Mouse (Mus musculus): ENCODE results near the gene 1190007I07Rik. TPM values are rescaled to one million over a fixed set of nuclear protein-coding genes. Genes with fewer than 3 reads are reported as not detected.

1190007I07Rik gene
- 36.9 and 38.6 TPM in 2 replicates for polyA plus RNA-seq (2016; fragmentation: Nextera tagmentation; extraction: Ambion mirVana)

GRCm38 (mm10) chr10:82622671-82623552 is at the start of gene 1190007I07Rik:
TSS of gene 1190007I07Rik (minus strand) at chr10:82623228.
- H3K27ac ChIP-seq (replicated peaks) = peak within 1 kb of the TSS; percentile 93
- peaks cover 20% of the 10 kb centered on the region for H3K36me3 ChIP-seq (replicated peaks)
- no peaks in the 10 kb centered on the region for H3K27me3 ChIP-seq (replicated peaks; ENCODE audit: low read depth, poor library complexity, severe bottlenecking)
- H3K4me1 ChIP-seq = peaks cover 7% of the 10 kb centered on the region
- WGBS = under 1% methylated on average over 61 of the region's 61 CpGs
- H3K4me3 ChIP-seq = peak within 1 kb of the TSS; percentile 76
- H3K9me3 ChIP-seq = no peaks in the 10 kb centered on the region
- DNase-seq (ENCODE audit: low spot score) = peak; percentile 95

- WGBS = 81% methylated on average over 6 of the region's 6 CpGs
These were observed 47.2 kb upstream of the 1190007I07Rik start for GRCm38 (mm10) chr10:82670205-82670604.

DNA sequence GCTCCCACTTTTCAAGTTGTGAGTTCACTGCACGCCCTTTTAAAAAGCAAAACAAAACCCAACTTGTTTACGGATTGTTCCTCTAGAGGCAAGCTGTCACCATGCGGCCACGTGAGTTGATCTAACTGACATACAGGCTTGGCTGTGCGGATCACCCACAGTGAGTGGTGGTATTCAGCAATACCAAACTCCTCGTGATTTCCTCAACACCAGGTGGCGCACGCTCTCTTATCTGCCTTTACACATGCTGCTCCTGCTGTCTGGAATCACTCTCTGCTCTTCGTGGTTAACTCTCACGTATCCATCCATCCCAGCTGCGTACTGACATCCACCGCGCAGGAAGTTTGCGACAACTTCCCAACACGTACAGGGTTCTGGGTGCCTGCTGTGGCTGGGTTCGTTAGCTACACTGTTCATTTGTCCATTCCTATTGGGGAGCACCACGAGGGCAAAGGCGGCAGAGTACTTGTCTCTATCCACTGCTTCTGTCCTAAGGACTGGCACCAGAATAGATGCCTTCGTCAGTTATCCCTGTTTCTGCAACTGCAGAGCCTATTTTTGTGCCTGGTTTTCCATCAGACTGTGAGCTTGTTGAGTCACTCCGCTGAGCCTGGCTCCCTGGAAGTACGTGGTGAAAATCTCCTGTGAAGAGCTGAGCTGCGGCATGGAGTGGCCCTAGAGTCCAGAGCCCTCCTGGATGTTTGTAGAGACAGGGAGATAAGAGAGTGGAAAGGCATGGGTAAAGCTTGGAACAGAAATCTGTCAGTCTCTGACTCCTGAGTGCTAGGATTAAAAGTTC is 43.6 kb upstream of the 1190007I07Rik start:
- H3K36me3 ChIP-seq (replicated peaks) = no peaks in the 10 kb centered on the region
- no peaks in the 10 kb centered on the region for H3K9me3 ChIP-seq
- peaks cover 7% of the 10 kb centered on the region for H3K4me1 ChIP-seq
- DNase-seq (ENCODE audit: low spot score) = peak; percentile 88
- WGBS = 24% methylated on average over 22 of the region's 22 CpGs
- H3K27me3 ChIP-seq (replicated peaks; ENCODE audit: low read depth, poor library complexity, severe bottlenecking) = no peaks in the 10 kb centered on the region
- H3K4me3 ChIP-seq = peak overlapping the region; percentile 38
- no peak overlapping the region for H3K27ac ChIP-seq (replicated peaks)

More at GRCm38 (mm10) chr10:82670205-82670604, 47.2 kb upstream of the 1190007I07Rik start:
- no peaks in the 10 kb centered on the region for H3K27me3 ChIP-seq (replicated peaks; ENCODE audit: low read depth, poor library complexity, severe bottlenecking)
- H3K4me3 ChIP-seq = no peak overlapping the region
- H3K27ac ChIP-seq (replicated peaks) = no peak overlapping the region
- no peaks in the 10 kb centered on the region for H3K36me3 ChIP-seq (replicated peaks)
- no peaks in the 10 kb centered on the region for H3K9me3 ChIP-seq
- H3K4me1 ChIP-seq = peaks cover 7% of the 10 kb centered on the region
- no peak for DNase-seq (ENCODE audit: low spot score)

DNA sequence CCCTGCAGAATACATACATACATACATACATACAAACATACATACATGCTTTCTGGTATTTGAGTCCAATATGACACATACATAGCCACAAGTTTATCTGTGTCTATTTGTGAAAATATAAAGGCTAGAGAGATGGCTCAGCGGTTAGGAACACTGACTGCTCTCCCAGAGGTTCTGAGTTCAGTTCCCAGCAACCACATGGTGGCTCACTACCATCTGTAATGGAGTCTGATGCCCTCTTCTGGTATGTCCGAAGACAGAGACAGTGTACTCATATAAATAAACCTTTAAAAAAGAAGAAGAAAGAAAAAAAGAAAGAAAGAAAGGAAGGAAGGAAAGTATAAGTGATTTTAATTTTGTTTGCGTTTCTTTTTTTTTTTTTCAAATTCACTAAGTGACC is 42.9 kb upstream of the 1190007I07Rik start:
- H3K27ac ChIP-seq (replicated peaks) = no peak overlapping the region
- peaks cover 7% of the 10 kb centered on the region for H3K4me1 ChIP-seq
- no peak overlapping the region for H3K4me3 ChIP-seq
- H3K27me3 ChIP-seq (replicated peaks; ENCODE audit: low read depth, poor library complexity, severe bottlenecking) = no peaks in the 10 kb centered on the region
- 70% methylated on average over 3 of the region's 3 CpGs for WGBS
- no peaks in the 10 kb centered on the region for H3K36me3 ChIP-seq (replicated peaks)
- H3K9me3 ChIP-seq = no peaks in the 10 kb centered on the region
- no peak for DNase-seq (ENCODE audit: low spot score)

- 90% methylated on average over 2 of the region's 2 CpGs for WGBS
- DNase-seq (ENCODE audit: low spot score) = no peak
- Histone ChIP-seq H3K36me3 (replicated peaks) (no peaks in the 10 kb centered on the region), H3K27ac (replicated peaks) (no peak overlapping the region), H3K4me3 (no peak overlapping the region), H3K4me1 (peaks cover 7% of the 10 kb centered on the region), H3K9me3 (no peaks in the 10 kb centered on the region), H3K27me3 (replicated peaks; ENCODE audit: low read depth, poor library complexity, severe bottlenecking) (no peaks in the 10 kb centered on the region)
These were observed 40.3 kb upstream of the 1190007I07Rik start for GRCm38 (mm10) chr10:82663289-82663688.

- no peak overlapping the region for H3K4me3 ChIP-seq
- H3K9me3 ChIP-seq = no peaks in the 10 kb centered on the region
- H3K4me1 ChIP-seq = peaks cover 7% of the 10 kb centered on the region
- DNase-seq (ENCODE audit: low spot score) = no peak
- H3K27me3 ChIP-seq (replicated peaks; ENCODE audit: low read depth, poor library complexity, severe bottlenecking) = no peaks in the 10 kb centered on the region
- H3K36me3 ChIP-seq (replicated peaks) = no peaks in the 10 kb centered on the region
- no peak overlapping the region for H3K27ac ChIP-seq (replicated peaks)
- 86% methylated on average over 14 of the region's 14 CpGs for WGBS
These were observed 39.4 kb upstream of the 1190007I07Rik start for GRCm38 (mm10) chr10:82662267-82662990.

- H3K4me3 ChIP-seq = no peak overlapping the region
- no peaks in the 10 kb centered on the region for H3K36me3 ChIP-seq (replicated peaks)
- 88% methylated on average over 8 of the region's 8 CpGs for WGBS
- peaks cover 6% of the 10 kb centered on the region for H3K4me1 ChIP-seq
- no peaks in the 10 kb centered on the region for H3K9me3 ChIP-seq
- no peaks in the 10 kb centered on the region for H3K27me3 ChIP-seq (replicated peaks; ENCODE audit: low read depth, poor library complexity, severe bottlenecking)
- H3K27ac ChIP-seq (replicated peaks) = no peak overlapping the region
- DNase-seq (ENCODE audit: low spot score) = no peak
These were observed 38.8 kb upstream of the 1190007I07Rik start for GRCm38 (mm10) chr10:82661820-82662219.

DNA sequence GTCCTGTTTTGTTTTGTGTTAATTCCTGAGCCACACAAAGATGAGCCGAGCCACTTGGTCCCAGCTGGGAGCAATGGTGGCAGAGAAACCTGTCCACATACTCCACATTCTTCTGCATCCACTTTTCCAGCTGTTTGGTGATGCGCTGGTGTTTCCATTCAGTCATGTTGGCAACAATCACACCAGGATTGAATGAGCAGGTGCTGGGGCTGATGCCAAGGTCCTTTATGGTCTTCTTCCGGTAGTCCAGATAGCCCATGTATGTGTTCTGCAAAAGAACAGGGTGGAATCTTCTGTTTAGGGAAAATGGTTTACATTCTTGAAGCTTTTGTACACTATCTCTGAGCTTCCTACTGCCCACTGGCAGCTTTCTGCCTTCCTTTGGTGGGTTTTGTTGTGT is 31.6 kb upstream of the 1190007I07Rik start:
- H3K36me3 ChIP-seq (replicated peaks) = peaks cover 29% of the 10 kb centered on the region
- H3K9me3 ChIP-seq = no peaks in the 10 kb centered on the region
- no peak overlapping the region for H3K27ac ChIP-seq (replicated peaks)
- DNase-seq (ENCODE audit: low spot score) = no peak
- H3K4me1 ChIP-seq = no peaks in the 10 kb centered on the region
- H3K27me3 ChIP-seq (replicated peaks; ENCODE audit: low read depth, poor library complexity, severe bottlenecking) = no peaks in the 10 kb centered on the region
- 88% methylated on average over 3 of the region's 3 CpGs for WGBS
- H3K4me3 ChIP-seq = no peak overlapping the region

GRCm38 (mm10) chr10:82652625-82653024 is 29.6 kb upstream of the 1190007I07Rik start:
- no peak overlapping the region for H3K27ac ChIP-seq (replicated peaks)

DNA sequence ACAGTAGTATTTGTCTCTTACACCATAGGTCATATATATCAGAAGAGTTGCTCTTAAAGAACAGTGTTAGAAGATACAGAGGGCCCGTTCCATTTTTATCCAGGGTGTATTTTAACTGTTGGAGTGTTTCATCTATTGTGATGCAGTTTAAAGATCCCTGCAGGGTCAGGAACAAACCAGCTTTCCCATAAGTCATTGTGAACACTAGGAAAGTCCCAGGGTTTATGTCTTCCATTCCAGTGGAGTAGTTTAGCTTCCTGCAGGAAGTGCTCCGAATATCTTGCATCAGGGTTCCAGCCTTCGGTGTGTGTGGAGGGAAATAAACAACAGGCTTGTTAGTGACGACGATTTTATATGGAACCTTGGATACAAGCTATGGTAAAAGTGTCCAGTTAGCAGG is 28.2 kb upstream of the 1190007I07Rik start:
- no peaks in the 10 kb centered on the region for H3K4me1 ChIP-seq
- H3K27ac ChIP-seq (replicated peaks) = no peak overlapping the region
- H3K9me3 ChIP-seq = no peaks in the 10 kb centered on the region
- no peak overlapping the region for H3K4me3 ChIP-seq
- H3K27me3 ChIP-seq (replicated peaks; ENCODE audit: low read depth, poor library complexity, severe bottlenecking) = no peaks in the 10 kb centered on the region
- WGBS = 94% methylated on average over 5 of the region's 5 CpGs
- no peak for DNase-seq (ENCODE audit: low spot score)
- peaks cover 51% of the 10 kb centered on the region for H3K36me3 ChIP-seq (replicated peaks)

More at GRCm38 (mm10) chr10:82652625-82653024, 29.6 kb upstream of the 1190007I07Rik start:
- H3K36me3 ChIP-seq (replicated peaks) = peaks cover 37% of the 10 kb centered on the region
- DNase-seq (ENCODE audit: low spot score) = no peak
- no peaks in the 10 kb centered on the region for H3K4me1 ChIP-seq
- H3K9me3 ChIP-seq = no peaks in the 10 kb centered on the region
- no peaks in the 10 kb centered on the region for H3K27me3 ChIP-seq (replicated peaks; ENCODE audit: low read depth, poor library complexity, severe bottlenecking)
- 71% methylated on average over 5 of the region's 5 CpGs for WGBS
- no peak overlapping the region for H3K4me3 ChIP-seq

DNA sequence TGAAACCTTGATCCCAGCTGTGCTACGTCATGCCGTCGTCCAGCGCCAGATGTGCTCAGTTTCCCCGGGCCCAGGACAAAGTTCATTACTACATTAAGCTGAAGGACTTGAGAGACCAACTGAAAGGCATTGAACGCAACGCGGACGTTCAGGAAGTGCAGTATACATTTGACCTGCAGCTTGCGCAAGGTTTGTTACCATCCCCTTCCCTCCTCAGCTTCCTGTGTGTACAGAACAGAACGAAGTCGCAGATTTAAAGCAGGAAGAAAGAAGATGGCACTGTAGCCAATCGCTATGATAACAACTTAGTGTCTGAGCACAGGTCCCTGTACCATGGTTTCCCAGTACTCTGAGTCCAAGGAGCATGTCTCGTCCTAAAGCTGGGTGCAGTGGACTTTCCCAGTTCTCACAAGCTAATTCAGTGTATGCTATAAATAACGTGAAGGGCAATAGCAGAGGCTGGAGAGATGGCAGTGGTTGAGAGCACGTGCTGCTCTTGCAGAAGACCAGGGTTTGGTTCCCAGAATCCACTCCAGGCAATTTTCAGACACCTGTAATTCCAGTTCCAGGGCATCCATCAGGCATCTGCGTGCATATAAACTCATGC is 24.3 kb upstream of the 1190007I07Rik start:
- Histone ChIP-seq H3K27ac (replicated peaks) (no peak overlapping the region), H3K36me3 (replicated peaks) (peaks cover 84% of the 10 kb centered on the region), H3K4me1 (no peaks in the 10 kb centered on the region), H3K4me3 (no peak overlapping the region), H3K9me3 (no peaks in the 10 kb centered on the region), H3K27me3 (replicated peaks; ENCODE audit: low read depth, poor library complexity, severe bottlenecking) (no peaks in the 10 kb centered on the region)
- DNase-seq (ENCODE audit: low spot score) = no peak
- 93% methylated on average over 17 of the region's 17 CpGs for WGBS

DNA sequence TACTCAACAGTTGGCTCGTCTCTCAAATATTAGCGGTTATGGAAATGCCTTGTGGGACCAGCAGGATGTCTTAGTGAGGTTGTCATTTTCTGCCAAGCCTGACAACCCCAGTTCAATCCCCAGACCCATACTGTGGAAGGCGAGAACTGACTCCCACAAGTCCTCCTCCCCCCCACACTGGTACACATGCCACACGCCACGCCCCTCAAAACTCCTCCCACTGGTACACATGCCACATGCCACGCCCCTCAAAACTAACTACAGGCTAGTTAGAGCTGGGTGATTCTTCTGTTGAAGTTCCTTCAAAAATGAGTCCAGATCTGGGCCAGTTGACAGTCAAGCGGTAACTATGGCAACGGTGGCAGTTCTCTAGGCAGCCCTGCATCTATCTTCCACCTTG is 23.1 kb upstream of the 1190007I07Rik start:
- WGBS = 92% methylated on average over 8 of the region's 8 CpGs

More for the DNA sequence above, 23.1 kb upstream of the 1190007I07Rik start:
- DNase-seq (ENCODE audit: low spot score) = no peak
- H3K27me3 ChIP-seq (replicated peaks; ENCODE audit: low read depth, poor library complexity, severe bottlenecking) = no peaks in the 10 kb centered on the region
- no peaks in the 10 kb centered on the region for H3K9me3 ChIP-seq
- H3K4me1 ChIP-seq = no peaks in the 10 kb centered on the region
- peaks cover 84% of the 10 kb centered on the region for H3K36me3 ChIP-seq (replicated peaks)
- no peak overlapping the region for H3K4me3 ChIP-seq
- no peak overlapping the region for H3K27ac ChIP-seq (replicated peaks)
